Comparison of ENCODE assay signal across 19 mouse cellular contexts in the genomic region with DNA sequence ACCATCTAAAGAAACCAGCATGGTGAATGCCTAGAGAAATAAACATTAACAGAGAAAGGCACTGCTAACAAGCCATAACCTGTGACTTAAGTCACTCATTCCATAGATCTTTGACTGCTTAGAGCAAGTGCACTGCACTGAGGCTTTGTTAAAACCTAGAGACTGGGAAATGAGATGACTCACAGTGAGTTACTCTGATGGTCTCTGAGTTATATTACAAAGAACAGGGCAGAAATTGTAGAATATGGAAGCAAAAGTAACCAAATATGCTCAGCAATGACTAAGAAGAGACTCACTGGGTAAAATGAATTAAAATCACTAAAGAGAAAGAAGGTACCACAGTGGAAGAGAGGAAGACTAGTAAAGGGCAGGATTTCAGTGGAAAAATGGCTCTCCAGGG. TPM values are rescaled to one million over a fixed set of nuclear protein-coding genes. Genes with fewer than 3 reads are reported as not detected.
A peak's percentile ranks its signal among the peaks of the same experiment; 100 is the strongest.
DNase-seq lines count a peak whose midpoint lies in the region; ATAC-seq and TF ChIP-seq lines count a peak whose summit lies in the region.
"Had no signal": no experiment of that assay in that cellular context is flagged by ENCODE, and none has a peak within 500 bp of the region (broad histone marks: within the 10 kb centered on the region; RNA-seq: fewer than 3 reads in every experiment).

No protein-coding gene starts in this region.

- H3K4me1 ChIP-seq in heart, embryonic 15.5 days (replicated peaks): 0 out of 2 replicates have a peak, but pooled peaks cover 3% of the 10 kb centered on the region
- H3K4me1 ChIP-seq in limb, embryonic 14.5 days (ENCODE audit: control insufficient read depth, insufficient read depth, low read length): peaks cover 12% of the 10 kb centered on the region
- no peaks in the 10 kb centered on the region for H3K4me1 ChIP-seq in midbrain, embryonic 13.5 days (replicated peaks)
- H3K4me1 ChIP-seq: hindbrain, embryonic 15.5 days; intestine, embryonic 15.5 days; midbrain, embryonic 15.5 days had no signal

- no peak for TF ChIP-seq POLR2A in limb, embryonic 14.5 days (IDR thresholded peaks at IDR 0.05; ENCODE audit: borderline replicate concordance, extremely low read depth, insufficient read depth, insufficient read length)

- 0 out of 2 replicates have a peak overlapping the region, but pooled peaks have one; percentile 49 for H3K27ac ChIP-seq in heart, embryonic 15.5 days
- peak overlapping the region; percentile 59 for H3K27ac ChIP-seq in limb, embryonic 14.5 days (replicated peaks; ENCODE audit: low read depth, low read length)
- no peak overlapping the region for H3K27ac ChIP-seq in midbrain, embryonic 13.5 days
- H3K27ac ChIP-seq: hindbrain, embryonic 15.5 days; intestine, embryonic 15.5 days; midbrain, embryonic 15.5 days had no signal

- no peak overlapping the region for H3K4me3 ChIP-seq in heart, embryonic 15.5 days
- no peak overlapping the region for H3K4me3 ChIP-seq in limb, embryonic 14.5 days (replicated peaks; ENCODE audit: low read length)
- no peak overlapping the region for H3K4me3 ChIP-seq in midbrain, embryonic 13.5 days (replicated peaks)
- H3K4me3 ChIP-seq: hindbrain, embryonic 15.5 days; intestine, embryonic 15.5 days; megakaryocyte, embryonic 14.5 days; midbrain, embryonic 15.5 days had no signal

- no peaks in the 10 kb centered on the region for H3K9me3 ChIP-seq in heart, embryonic 15.5 days (replicated peaks)
- no peaks in the 10 kb centered on the region for H3K9me3 ChIP-seq in limb, embryonic 14.5 days (ENCODE audit: control insufficient read depth, low read length)
- no peaks in the 10 kb centered on the region for H3K9me3 ChIP-seq in midbrain, embryonic 13.5 days
- H3K9me3 ChIP-seq: hindbrain, embryonic 15.5 days; intestine, embryonic 15.5 days; megakaryocyte, embryonic 14.5 days; midbrain, embryonic 15.5 days had no signal

- no peak overlapping the region for H3K4me2 ChIP-seq in heart, embryonic 15.5 days
- no peak overlapping the region for H3K4me2 ChIP-seq in limb, embryonic 14.5 days (replicated peaks; ENCODE audit: low read depth, low read length, severe bottlenecking)
- H3K4me2 ChIP-seq in midbrain, embryonic 13.5 days (replicated peaks): no peak overlapping the region
- H3K4me2 ChIP-seq: hindbrain, embryonic 15.5 days; intestine, embryonic 15.5 days; liver, embryonic 11.5 days; midbrain, embryonic 15.5 days had no signal

- H3K27me3 ChIP-seq in heart, embryonic 15.5 days: no peaks in the 10 kb centered on the region
- H3K27me3 ChIP-seq in limb, embryonic 14.5 days (ENCODE audit: control insufficient read depth, insufficient read depth, low read length): no peaks in the 10 kb centered on the region
- no peaks in the 10 kb centered on the region for H3K27me3 ChIP-seq in midbrain, embryonic 13.5 days
- H3K27me3 ChIP-seq: hindbrain, embryonic 15.5 days; intestine, embryonic 15.5 days; megakaryocyte, embryonic 14.5 days; midbrain, embryonic 15.5 days had no signal

- no peak overlapping the region for H3K9ac ChIP-seq in heart, embryonic 15.5 days
- H3K9ac ChIP-seq in limb, embryonic 14.5 days (ENCODE audit: low read depth, low read length, severe bottlenecking): no peak overlapping the region
- H3K9ac ChIP-seq in midbrain, embryonic 13.5 days (replicated peaks): no peak overlapping the region
- H3K9ac ChIP-seq: hindbrain, embryonic 15.5 days; intestine, embryonic 15.5 days; midbrain, embryonic 15.5 days had no signal

- DNase-seq in heart, adult 11 months: no peak
- DNase-seq in 3134 (ENCODE audit: extremely low read depth, insufficient read length, low spot score): peak; percentile 50
- peak; percentile 62 for DNase-seq in Muller cell, postnatal 12 days (ENCODE audit: inconsistent ontology term)
- no peak for DNase-seq in limb, embryonic 14.5 days (ENCODE audit: low spot score)
- no peak for DNase-seq in layer of hippocampus, adult 8-10 months (ENCODE audit: low spot score in 2 of 2)
- DNase-seq in spleen, postnatal 4 days (ENCODE audit: low spot score in 2 of 2): no peak
- DNase-seq: cerebellum, adult 11 months; gastrocnemius, postnatal 25 days; lung, adult 2 months; right cerebral cortex, postnatal 25 days had no signal

- ATAC-seq in heart, embryonic 15.5 days (replicated peaks; ENCODE audit: insufficient number of reproducible peaks, insufficient read depth, low FRiP score, low read depth): no peak
- ATAC-seq in limb, embryonic 14.5 days (ENCODE audit: low FRiP score, low read depth): no peak
- no peak for ATAC-seq in midbrain, embryonic 13.5 days
- ATAC-seq: activated CD4-positive, CD25-positive, alpha-beta regulatory T cell, adult 4 months; intestine, embryonic 15.5 days; midbrain, embryonic 15.5 days had no signal

- no peaks in the 10 kb centered on the region for H3K36me3 ChIP-seq in heart, embryonic 15.5 days
- H3K36me3 ChIP-seq in limb, embryonic 14.5 days (ENCODE audit: control insufficient read depth, insufficient read depth, low read length): no peaks in the 10 kb centered on the region
- no peaks in the 10 kb centered on the region for H3K36me3 ChIP-seq in midbrain, embryonic 13.5 days
- H3K36me3 ChIP-seq: hindbrain, embryonic 15.5 days; intestine, embryonic 15.5 days; midbrain, embryonic 15.5 days had no signal

RNA-seq across cellular contexts. Expression of a gene that starts 1.6 kb away (rescaled TPM):
- 0.73 and 1.2 TPM in 2 replicates for polyA plus RNA-seq in heart, embryonic 15.5 days (2015; fragmentation: Nextera tagmentation; extraction: Ambion mirVana)
- 4.1 and 5.4 TPM in 2 replicates for polyA plus RNA-seq in limb, embryonic 14.5 days (2012; rRNA removed)
- polyA plus RNA-seq in limb, embryonic 14.5 days (2014; fragmentation: Nextera tagmentation; extraction: Ambion mirVana): 7.8 and 8.5 TPM in 2 replicates
- total RNA-seq in layer of hippocampus, adult 8-10 months (2022): 1 to 10 TPM in 2 of 4 experiments, under 1 TPM in 2; 0.94 to 1.1 (median 1.0) TPM
- polyA plus RNA-seq in midbrain, embryonic 13.5 days (2015; fragmentation: Nextera tagmentation; extraction: Ambion mirVana): 0.40 and 0.43 TPM in 2 replicates
- total RNA-seq: neutrophil, adult 5-6 weeks had no signal

RNA-seq across cellular contexts. Expression of a gene that starts 24.0 kb away (rescaled TPM):
- polyA plus RNA-seq in heart, embryonic 15.5 days (2015; fragmentation: Nextera tagmentation; extraction: Ambion mirVana): 51.3 and 59.7 TPM in 2 replicates
- polyA plus RNA-seq in limb, embryonic 14.5 days (2012; rRNA removed): 100 and 135 TPM in 2 replicates
- polyA plus RNA-seq in limb, embryonic 14.5 days (2014; fragmentation: Nextera tagmentation; extraction: Ambion mirVana): 275 and 276 TPM in 2 replicates
- total RNA-seq in layer of hippocampus, adult 8-10 months (2022): 1 to 10 TPM; 6.3 to 8.9 (median 8.3) TPM
- polyA plus RNA-seq in midbrain, embryonic 13.5 days (2015; fragmentation: Nextera tagmentation; extraction: Ambion mirVana): 6.6 and 6.7 TPM in 2 replicates
- total RNA-seq: neutrophil, adult 5-6 weeks had no signal

RNA-seq across cellular contexts. Expression of a gene that starts 39.6 kb away (rescaled TPM):
- polyA plus RNA-seq in heart, embryonic 15.5 days (2015; fragmentation: Nextera tagmentation; extraction: Ambion mirVana): 31.8 and 32.2 TPM in 2 replicates
- 57.9 and 76.8 TPM in 2 replicates for polyA plus RNA-seq in limb, embryonic 14.5 days (2012; rRNA removed)
- 106 and 120 TPM in 2 replicates for polyA plus RNA-seq in limb, embryonic 14.5 days (2014; fragmentation: Nextera tagmentation; extraction: Ambion mirVana)
- 1 to 10 TPM in 2 of 4 experiments, under 1 TPM in 2; 0.85 to 1.0 (median 0.99) TPM for total RNA-seq in layer of hippocampus, adult 8-10 months (2022)
- 0.28 and 0.41 TPM in 2 replicates for polyA plus RNA-seq in midbrain, embryonic 13.5 days (2015; fragmentation: Nextera tagmentation; extraction: Ambion mirVana)
- total RNA-seq: neutrophil, adult 5-6 weeks had no signal

Comparison
In these comparisons a context has a peak if more than half of its experiments do, and no peak if none do; other contexts are left out.
1. DNase-seq: peak in 3134 (single experiment) and Muller cell, postnatal 12 days (single experiment); none in heart, adult 11 months (single experiment), limb, embryonic 14.5 days (single experiment), layer of hippocampus, adult 8-10 months (0 of 2) and spleen, postnatal 4 days (0 of 2).
2. RNA of a gene that starts 39.6 kb away (polyA plus RNA-seq): 57.9 to 120 TPM in limb, embryonic 14.5 days and 31.8 to 32.2 TPM in heart, embryonic 15.5 days; 0.28 to 0.41 TPM in midbrain, embryonic 13.5 days; every median in the first group is over 10 times any median in the second.